Comparison of ENCODE assay signal across 8 mouse cellular contexts in the genomic region with DNA sequence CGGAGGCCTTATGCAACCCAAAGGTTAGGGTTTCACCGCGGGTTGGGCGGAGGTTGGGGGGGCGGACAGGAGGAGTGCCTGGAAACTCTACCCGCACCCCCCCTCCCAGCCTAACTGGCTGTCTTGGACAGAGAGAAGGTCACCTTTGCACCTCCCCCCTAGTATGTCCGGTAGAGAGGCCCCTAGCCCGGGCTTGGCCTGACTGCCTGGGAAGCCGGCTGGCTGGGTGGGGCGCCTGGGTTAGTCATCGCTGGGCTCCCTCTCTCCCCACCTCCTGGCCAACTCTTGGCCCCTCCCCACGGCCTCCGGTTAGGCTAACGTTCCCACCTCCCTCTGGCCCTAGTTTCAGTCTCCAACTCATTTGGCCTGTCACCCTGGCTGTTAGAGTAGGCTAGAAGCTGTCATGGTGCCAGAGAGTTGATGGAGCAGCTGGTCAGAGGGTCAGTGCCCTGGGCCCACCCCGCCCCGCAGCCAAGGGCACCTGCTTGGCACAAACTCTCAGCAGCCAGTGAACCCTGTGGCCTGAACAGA. TPM values are rescaled to one million over a fixed set of nuclear protein-coding genes. Genes with fewer than 3 reads are reported as not detected.
A peak's percentile ranks its signal among the peaks of the same experiment; 100 is the strongest.
DNase-seq lines count a peak whose midpoint lies in the region; ATAC-seq and TF ChIP-seq lines count a peak whose summit lies in the region.

No protein-coding gene starts in this region.

- TF ChIP-seq CTCF in E14TG2a.4 (conservative IDR thresholded peaks at IDR 0.05; ENCODE audit: low read length), result no peak

- H3K9ac ChIP-seq in heart, embryonic 15.5 days, result peak overlapping the region; percentile 81

- DNase-seq in adrenal gland, postnatal 14 days, result peak; percentile 95
- DNase-seq in kidney, postnatal 14 days, result peak; percentile 92
- DNase-seq in lung, postnatal 36 days, result peak; percentile 87
- DNase-seq in ovary, postnatal 36 days (ENCODE audit: low spot score), result peak; percentile 80

- peaks cover 27% of the 10 kb centered on the region for H3K36me3 ChIP-seq in E14TG2a.4 (ENCODE audit: insufficient read depth, low read length)
- peaks cover 23% of the 10 kb centered on the region for H3K36me3 ChIP-seq in heart, embryonic 15.5 days

- no peaks in the 10 kb centered on the region for H3K27me3 ChIP-seq in E14TG2a.4 (ENCODE audit: insufficient read depth, low read length)
- no peaks in the 10 kb centered on the region for H3K27me3 ChIP-seq in heart, embryonic 15.5 days

- H3K27ac ChIP-seq in heart, embryonic 15.5 days, result peak overlapping the region; percentile 94

- H3K4me2 ChIP-seq in heart, embryonic 15.5 days, result peak overlapping the region; percentile 78

- peaks cover 65% of the 10 kb centered on the region for H3K4me1 ChIP-seq in E14TG2a.4 (replicated peaks; ENCODE audit: low read depth, low read length)
- peaks cover 39% of the 10 kb centered on the region for H3K4me1 ChIP-seq in heart, embryonic 15.5 days (replicated peaks)

- ATAC-seq in erythroblast, adult 5-6 weeks (replicated peaks; ENCODE audit: low FRiP score, poor library complexity, severe bottlenecking), result peak; percentile 48
- peak; percentile 9 for ATAC-seq in heart, embryonic 15.5 days (replicated peaks; ENCODE audit: insufficient number of reproducible peaks, insufficient read depth, low FRiP score, low read depth)
- no peak for ATAC-seq in activated CD4-positive, CD25-positive, alpha-beta regulatory T cell, adult 4 months

- H3K9me3 ChIP-seq in E14TG2a.4 (ENCODE audit: low read length), result no peaks in the 10 kb centered on the region
- no peaks in the 10 kb centered on the region for H3K9me3 ChIP-seq in heart, embryonic 15.5 days (replicated peaks)

- H3K4me3 ChIP-seq in E14TG2a.4 (replicated peaks; ENCODE audit: low read length), result peak overlapping the region; percentile 88
- peak overlapping the region; percentile 80 for H3K4me3 ChIP-seq in heart, embryonic 15.5 days

- 3% methylated on average over 16 of the region's 16 CpGs for WGBS in heart, embryonic 15.5 days

RNA-seq across cellular contexts. Expression of a gene that starts 0.8 kb away (rescaled TPM):
- total RNA-seq in adrenal gland, postnatal 14 days (2021), result 13.9 and 24.7 TPM in 2 replicates
- total RNA-seq in erythroblast, adult 5-6 weeks (2015; ENCODE audit: low replicate concordance), result 1.5 and 3.7 TPM in 2 replicates
- total RNA-seq in erythroblast, adult 5-6 weeks (2017; ENCODE audit: low replicate concordance), result 1.3 and 5.5 TPM in 2 replicates
- 7.9 and 13.4 TPM in 2 replicates for polyA plus RNA-seq in heart, embryonic 15.5 days (2015; fragmentation: Nextera tagmentation; extraction: Ambion mirVana)
- 10 to 100 TPM in 1 of 2 experiments, 1 to 10 TPM in 1; 5.6 to 16.0 TPM for polyA plus RNA-seq in activated CD4-positive, CD25-positive, alpha-beta regulatory T cell, adult 4 months (2017; shearing (Covaris generic))

RNA-seq across cellular contexts. Expression of a gene that starts 7.8 kb away (rescaled TPM):
- total RNA-seq in adrenal gland, postnatal 14 days (2021), result 14.2 and 16.5 TPM in 2 replicates
- total RNA-seq in erythroblast, adult 5-6 weeks (2015; ENCODE audit: low replicate concordance), result 22.6 and 24.8 TPM in 2 replicates
- total RNA-seq in erythroblast, adult 5-6 weeks (2017; ENCODE audit: low replicate concordance), result 27.3 and 28.2 TPM in 2 replicates
- 3.1 and 4.5 TPM in 2 replicates for polyA plus RNA-seq in heart, embryonic 15.5 days (2015; fragmentation: Nextera tagmentation; extraction: Ambion mirVana)
- 1 to 10 TPM; 5.2 to 7.3 TPM for polyA plus RNA-seq in activated CD4-positive, CD25-positive, alpha-beta regulatory T cell, adult 4 months (2017; shearing (Covaris generic))

RNA-seq across cellular contexts. Expression of a gene that starts 22.9 kb away (rescaled TPM):
- 6.8 and 123 TPM in 2 replicates for total RNA-seq in adrenal gland, postnatal 14 days (2021)
- total RNA-seq in erythroblast, adult 5-6 weeks (2015; ENCODE audit: low replicate concordance), result 4.6 TPM in 1 of 2 replicates, not detected in the other
- 0.70 and 0.94 TPM in 2 replicates for total RNA-seq in erythroblast, adult 5-6 weeks (2017; ENCODE audit: low replicate concordance)
- polyA plus RNA-seq in heart, embryonic 15.5 days (2015; fragmentation: Nextera tagmentation; extraction: Ambion mirVana), result 0.35 and 4.3 TPM in 2 replicates
- not detected for polyA plus RNA-seq in activated CD4-positive, CD25-positive, alpha-beta regulatory T cell, adult 4 months (2017; shearing (Covaris generic))

RNA-seq across cellular contexts. Expression of a gene that starts 24.3 kb away (rescaled TPM):
- 127 and 135 TPM in 2 replicates for total RNA-seq in adrenal gland, postnatal 14 days (2021)
- total RNA-seq in erythroblast, adult 5-6 weeks (2015; ENCODE audit: low replicate concordance), result 42.3 and 43.5 TPM in 2 replicates
- 26.5 and 27.0 TPM in 2 replicates for total RNA-seq in erythroblast, adult 5-6 weeks (2017; ENCODE audit: low replicate concordance)
- polyA plus RNA-seq in heart, embryonic 15.5 days (2015; fragmentation: Nextera tagmentation; extraction: Ambion mirVana), result 24.8 and 37.1 TPM in 2 replicates
- 10 to 100 TPM; 33.9 to 38.7 TPM for polyA plus RNA-seq in activated CD4-positive, CD25-positive, alpha-beta regulatory T cell, adult 4 months (2017; shearing (Covaris generic))

RNA-seq across cellular contexts. Expression of a gene that starts 39.8 kb away (rescaled TPM):
- total RNA-seq in adrenal gland, postnatal 14 days (2021), result 54.0 and 116 TPM in 2 replicates
- 3.8 and 10.4 TPM in 2 replicates for total RNA-seq in erythroblast, adult 5-6 weeks (2015; ENCODE audit: low replicate concordance)
- total RNA-seq in erythroblast, adult 5-6 weeks (2017; ENCODE audit: low replicate concordance), result 3.7 and 4.9 TPM in 2 replicates
- 34.7 and 54.2 TPM in 2 replicates for polyA plus RNA-seq in heart, embryonic 15.5 days (2015; fragmentation: Nextera tagmentation; extraction: Ambion mirVana)
- 1 to 10 TPM; 1.8 to 3.9 TPM for polyA plus RNA-seq in activated CD4-positive, CD25-positive, alpha-beta regulatory T cell, adult 4 months (2017; shearing (Covaris generic))
